Mouse (Mus musculus) Patski (cell line): ENCODE data around the gene Smyd2. TPM values are rescaled to one million over a fixed set of nuclear protein-coding genes. Genes with fewer than 3 reads are reported as not detected.

Experiments
- ATAC-seq: fragments of 100-300 bp; one replicate; pipeline ENCODE4 v1.8.0; 2021
- CTCF ChIA-PET: fragments of 350-600 bp; sonication (Branson Sonifier 250); formaldehyde crosslinking; loops from one replicate; lab custom pipeline; 2022; ENCODE audit warnings: inconsistent platforms; lab: Charles Lee
- POLR2A ChIA-PET: fragments of 350-600 bp; sonication (Branson Sonifier 250); formaldehyde crosslinking; loops from one replicate; lab custom pipeline; 2022; ENCODE audit warnings: antibody characterized with exemption, inconsistent platforms; lab: Charles Lee
- DNase-seq: peaks from one replicate; pipeline ENCODE4 v3.0.0-alpha.2; 2011; ENCODE audit warnings: low read depth, low spot score
- H3K27me3 ChIP-seq: fragments of 371-371 bp; one replicate; pipeline ENCODE4 v1.5.1; 2021
- CTCF ChIP-seq: fragments of 100-300 bp; IDR thresholded peaks from one replicate; pipeline ENCODE4 v1.5.1; 2021
- in situ Hi-C: fragments of 300-500 bp; cut with MboI; formaldehyde crosslinking; loops from 3 replicates; pipeline ENCODE4 v1.11.1; 2018; ENCODE audit warnings: low pct_unique_long_range_greater_than_20kb, mixed read lengths
- polyA plus RNA-seq: library from polyadenylated mRNA; unstranded; gene quantifications from one replicate; pipeline ENCODE4 v1.2.3, GENCODE M21; 2021

Gene Smyd2
- polyA plus RNA-seq, 1 experiment from 2014 or later = 113 TPM

GRCm38 (mm10) chr1:189879212-189879611, 43.0 kb downstream of the Smyd2 start:
- CTCF ChIA-PET = interaction anchor here (0.7 to 1.9 kb wide), 12 partner anchors 9 to 175 kb away, joined by 3 to 5 read pairs (median 3); no protein-coding TSS in a partner anchor
- POLR2A ChIA-PET = interaction anchor here (0.9 kb wide), 1 partner anchor 177 kb away, joined by 3 read pairs; no protein-coding TSS in a partner anchor
- in situ Hi-C loops = loop anchor here (5.0 kb wide), 1 partner anchor 92 kb away; no protein-coding TSS in a partner anchor
- TF ChIP-seq CTCF = no peak
- DNase-seq (no peak), ATAC-seq (peak; percentile 55)
- H3K27me3 ChIP-seq = no peaks in the 10 kb centered on the region

- no peak for ATAC-seq
- H3K27me3 ChIP-seq = no peaks in the 10 kb centered on the region
- in situ Hi-C loops = loop anchor here (5.0 kb wide), 1 partner anchor 89 kb away; no protein-coding TSS in a partner anchor
- ChIA-PET CTCF (no interaction called here), POLR2A (interaction anchor here (1.0 kb wide), 1 partner anchor 19 kb away, joined by 3 read pairs; no protein-coding TSS in a partner anchor)
- no peak for DNase-seq
- TF ChIP-seq CTCF = no peak
Measured at GRCm38 (mm10) chr1:189876162-189876561, 46.0 kb downstream of the Smyd2 start.

DNA sequence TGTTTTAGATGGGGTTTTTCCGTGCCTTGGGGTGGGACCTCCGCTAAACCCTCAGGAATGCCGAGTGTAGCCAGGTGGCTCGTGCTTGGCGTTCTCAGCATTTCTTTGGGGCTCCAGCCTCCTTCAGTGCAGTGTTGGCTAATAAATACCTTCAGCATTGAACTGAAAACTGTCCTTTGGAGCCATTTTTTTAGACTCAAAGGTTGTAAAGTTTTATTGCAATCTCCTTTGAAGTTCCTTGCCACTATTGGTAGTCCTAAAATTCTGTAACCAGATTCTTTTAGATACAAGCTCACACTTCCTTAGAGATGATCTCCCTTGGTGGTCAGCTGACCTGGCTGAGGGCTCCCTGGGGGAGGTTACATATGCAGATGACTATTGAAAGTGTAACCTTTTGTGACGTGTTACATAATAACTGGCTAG, 46.7 kb downstream of the Smyd2 start:
- CTCF ChIA-PET = interaction anchor here (1.1 to 1.8 kb wide), 2 partner anchors 63 to 78 kb away, joined by 3 read pairs; no protein-coding TSS in a partner anchor
- POLR2A ChIA-PET = interaction anchor here (0.7 to 1.0 kb wide), 2 partner anchors 18 to 156 kb away, joined by 3 read pairs; no protein-coding TSS in a partner anchor
- no peaks in the 10 kb centered on the region for H3K27me3 ChIP-seq
- TF ChIP-seq CTCF = no peak
- ATAC-seq = peak; percentile 58
- no peak for DNase-seq
- in situ Hi-C loops = loop anchor here (5.0 kb wide), 1 partner anchor 88 kb away; no protein-coding TSS in a partner anchor

DNA sequence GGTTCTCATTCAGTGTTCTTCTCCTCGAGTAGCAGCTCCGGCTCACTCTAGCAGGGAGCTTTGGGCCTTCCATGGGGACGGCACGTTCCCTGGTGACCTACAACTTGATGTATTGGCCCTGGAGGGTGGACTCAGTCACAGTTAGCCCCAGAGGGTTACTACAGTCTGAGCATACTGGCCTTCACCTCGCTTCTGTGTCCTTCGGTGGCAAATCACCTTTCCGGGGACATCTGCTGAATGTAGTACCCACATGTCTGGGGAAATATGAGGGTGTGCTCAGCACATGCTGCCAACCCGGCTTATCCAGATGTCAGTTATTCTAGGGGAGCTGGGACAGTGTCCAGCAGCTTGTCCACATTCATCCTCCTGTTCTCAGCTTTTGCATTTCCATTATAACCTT, 48.6 kb downstream of the Smyd2 start:
- in situ Hi-C loops = loop anchor here (5.0 kb wide), 1 partner anchor 166 kb away; no protein-coding TSS in a partner anchor
- no peak for ATAC-seq
- POLR2A ChIA-PET = interaction anchor here (0.7 kb wide), 1 partner anchor 391 kb away, joined by 4 read pairs; no protein-coding TSS in a partner anchor

DNA sequence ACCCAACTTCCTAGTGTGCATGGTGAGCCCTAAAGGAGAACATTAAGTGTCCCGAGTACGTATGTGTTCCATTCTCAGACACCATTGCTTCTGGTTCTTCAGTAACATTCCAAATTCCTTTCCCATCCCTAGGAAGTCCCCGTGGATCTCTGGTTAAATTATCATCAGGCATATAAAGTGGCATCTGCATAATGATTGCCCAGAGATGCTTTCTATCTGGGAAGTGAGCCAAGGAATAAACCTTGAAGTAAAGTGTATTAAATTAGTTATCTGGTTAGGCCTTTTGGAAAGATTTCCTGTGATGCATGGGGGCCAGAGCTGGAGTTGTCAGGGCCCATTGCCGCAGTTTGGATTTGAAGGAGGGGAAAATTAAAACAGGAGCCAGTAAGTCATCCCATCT, 50.1 kb downstream of the Smyd2 start:
- no peaks in the 10 kb centered on the region for H3K27me3 ChIP-seq
- in situ Hi-C loops = loop anchor here (5.0 kb wide), 1 partner anchor 165 kb away; no protein-coding TSS in a partner anchor
- CTCF ChIA-PET = interaction anchor here (1.1 to 1.7 kb wide), 2 partner anchors 12 to 82 kb away, joined by 3 read pairs; no protein-coding TSS in a partner anchor
- DNase-seq = no peak
- no peak for TF ChIP-seq CTCF
- ATAC-seq = no peak
- POLR2A ChIA-PET = no interaction called here

More for the DNA sequence above, 48.6 kb downstream of the Smyd2 start:
- no peak for DNase-seq
- no peaks in the 10 kb centered on the region for H3K27me3 ChIP-seq
- no peak for TF ChIP-seq CTCF
- CTCF ChIA-PET = interaction anchor here (1.4 kb wide), 1 partner anchor 9 kb away, joined by 5 read pairs; no protein-coding TSS in a partner anchor

GRCm38 (mm10) chr1:189871625-189872024, 50.5 kb downstream of the Smyd2 start:
- no peak for ATAC-seq
- no peak for TF ChIP-seq CTCF

GRCm38 (mm10) chr1:189870539-189870938, 51.6 kb downstream of the Smyd2 start:
- ChIA-PET CTCF (interaction anchor here (0.6 to 1.7 kb wide), 3 partner anchors 8 to 155 kb away, joined by 3 read pairs; no protein-coding TSS in a partner anchor), POLR2A (no interaction called here)
- in situ Hi-C loops = loop anchor here (5.0 kb wide), 1 partner anchor 163 kb away; no protein-coding TSS in a partner anchor
- ATAC-seq (no peak), DNase-seq (no peak)
- TF ChIP-seq CTCF = no peak
- no peaks in the 10 kb centered on the region for H3K27me3 ChIP-seq

More at GRCm38 (mm10) chr1:189871625-189872024, 50.5 kb downstream of the Smyd2 start:
- ChIA-PET CTCF (interaction anchor here (1.1 to 1.7 kb wide), 2 partner anchors 12 to 81 kb away, joined by 3 read pairs; no protein-coding TSS in a partner anchor), POLR2A (no interaction called here)
- no peaks in the 10 kb centered on the region for H3K27me3 ChIP-seq
- DNase-seq = no peak
- in situ Hi-C loops = loop anchor here (5.0 kb wide), 1 partner anchor 164 kb away; no protein-coding TSS in a partner anchor

GRCm38 (mm10) chr1:189869651-189870270, 52.4 kb downstream of the Smyd2 start:
- in situ Hi-C loops = loop anchor here (5.0 kb wide), 1 partner anchor 162 kb away; no protein-coding TSS in a partner anchor
- H3K27me3 ChIP-seq = no peaks in the 10 kb centered on the region
- ATAC-seq = no peak
- POLR2A ChIA-PET = no interaction called here
- CTCF ChIA-PET = interaction anchor here (0.8 to 1.3 kb wide), 4 partner anchors 12 to 154 kb away, joined by 3 to 4 read pairs (median 3); no protein-coding TSS in a partner anchor
- DNase-seq = no peak
- TF ChIP-seq CTCF = no peak

- CTCF ChIA-PET = interaction anchor here (1.2 to 1.7 kb wide), 2 partner anchors 12 to 15 kb away, joined by 3 to 5 read pairs; no protein-coding TSS in a partner anchor
- no peak for TF ChIP-seq CTCF
- peak; percentile 63 for ATAC-seq
- no peak for DNase-seq
- H3K27me3 ChIP-seq = no peaks in the 10 kb centered on the region
- POLR2A ChIA-PET = interaction anchor here (1.2 to 1.3 kb wide), 2 partner anchors 81 to 140 kb away, joined by 3 read pairs; partner anchors contain the start of gene Ptpn14
- in situ Hi-C loops = no loop called here
Measured at GRCm38 (mm10) chr1:189868036-189868435, 54.1 kb downstream of the Smyd2 start.

- POLR2A ChIA-PET = no interaction called here
- peak; percentile 81 for ATAC-seq
- no peak for DNase-seq
- H3K27me3 ChIP-seq = no peaks in the 10 kb centered on the region
- CTCF ChIA-PET = interaction anchor here (1.3 to 1.7 kb wide), 2 partner anchors 10 to 13 kb away, joined by 5 read pairs; no protein-coding TSS in a partner anchor
- in situ Hi-C loops = no loop called here
- no peak for TF ChIP-seq CTCF
Measured at GRCm38 (mm10) chr1:189867497-189867896, 54.7 kb downstream of the Smyd2 start.
